In the genomic region with DNA sequence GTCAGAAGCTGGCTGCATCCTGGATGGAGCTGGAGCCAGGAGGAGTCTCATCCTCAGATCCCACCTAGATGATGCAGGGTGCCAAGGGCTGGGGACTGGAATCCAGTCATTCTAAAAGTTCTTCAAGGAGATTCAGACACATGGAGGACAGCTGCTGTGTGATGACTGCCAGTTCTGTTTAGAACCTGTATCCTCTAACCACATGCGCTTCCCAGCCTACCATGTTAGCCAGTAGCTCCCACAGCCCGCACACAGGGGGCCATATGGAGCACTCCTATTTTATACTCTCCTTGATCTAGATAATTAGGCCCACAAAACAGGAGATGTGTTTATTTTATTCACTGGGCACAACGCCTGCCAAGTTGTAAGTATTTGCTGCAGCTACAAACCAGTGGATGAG, we compare ENCODE assay signal across 27 mouse cellular contexts.
DNase-seq lines count a peak whose midpoint lies in the region; ATAC-seq and TF ChIP-seq lines count a peak whose summit lies in the region.
"Had no signal": no experiment of that assay in that cellular context is flagged by ENCODE, and none has a peak within 500 bp of the region (broad histone marks: within the 10 kb centered on the region; RNA-seq: fewer than 3 reads in every experiment).

No protein-coding gene starts in this region.

- ATAC-seq in frontal cortex, adult (ENCODE audit: low TSS enrichment): peak; percentile 60
- ATAC-seq: forebrain, embryonic 16.5 days; liver, postnatal 0 days; lung, postnatal 0 days; midbrain, embryonic 15.5 days had no signal

- TF ChIP-seq CTCF in thymus, adult 2 months (IDR thresholded peaks at IDR 0.05; ENCODE audit: borderline replicate concordance, control insufficient read depth, extremely low read depth, insufficient read depth, low read length, poor library complexity): no peak

- TF ChIP-seq POLR2A in thymus, adult 2 months (IDR thresholded peaks at IDR 0.05; ENCODE audit: control insufficient read depth, extremely low read depth, insufficient read depth, low read length, poor library complexity): no peak

- WGBS in thymus, adult 2 months: 99% methylated on average over 3 of the region's 3 CpGs

- H3K27me3 ChIP-seq in thymus, adult 2 months (ENCODE audit: control insufficient read depth, insufficient read depth, low read length): no peaks in the 10 kb centered on the region
- H3K27me3 ChIP-seq: heart, embryonic 15.5 days; hindbrain, embryonic 15.5 days; midbrain, embryonic 15.5 days; neural tube, embryonic 12.5 days had no signal

- H3K27ac ChIP-seq in thymus, adult 2 months (ENCODE audit: control insufficient read depth, insufficient read depth, low read length): no peak overlapping the region
- H3K27ac ChIP-seq: forebrain, embryonic 10.5 days; heart, adult 2 months; heart, embryonic 15.5 days; hindbrain, embryonic 15.5 days; limb, embryonic 10.5 days; macrophage; midbrain, embryonic 15.5 days; neural tube, embryonic 12.5 days had no signal

- H3K36me3 ChIP-seq in thymus, adult 2 months (ENCODE audit: control insufficient read depth, insufficient read depth, low read length): no peaks in the 10 kb centered on the region
- H3K36me3 ChIP-seq: forebrain, embryonic 10.5 days; heart, embryonic 15.5 days; hindbrain, embryonic 15.5 days; limb, embryonic 10.5 days; midbrain, embryonic 15.5 days; neural tube, embryonic 12.5 days had no signal

- no peak for DNase-seq in frontal cortex, postnatal 10 days (ENCODE audit: low spot score in 2 of 2)
- DNase-seq in layer of hippocampus, adult 9-11 months: peak; percentile 66
- no peak for DNase-seq in layer of hippocampus, adult 9-10 months (ENCODE audit: low spot score)
- peak; percentile 2 for DNase-seq in thymus, postnatal 4 days
- no peak for DNase-seq in thymus, adult 2 months
- no peak for DNase-seq in embryo, embryonic 9.5 days (ENCODE audit: extremely low spot score)
- DNase-seq: adrenal gland, postnatal 10 days; cerebellum, adult 8-10 months; cerebellum, postnatal 36 days; gastrocnemius, postnatal 25 days; heart, adult 2 months; heart, postnatal 4 days; kidney, adult 8-10 months; kidney, postnatal 10 days; liver; liver, postnatal 0 days; thymus, postnatal 25 days had no signal

- H3K4me3 ChIP-seq in thymus, adult 2 months (ENCODE audit: control insufficient read depth, insufficient read depth, low read length): no peak overlapping the region
- H3K4me3 ChIP-seq: forebrain, embryonic 10.5 days; heart, adult 2 months; heart, embryonic 15.5 days; hindbrain, embryonic 15.5 days; limb, embryonic 10.5 days; midbrain, embryonic 15.5 days; neural tube, embryonic 12.5 days had no signal

- peaks cover 8% of the 10 kb centered on the region for H3K4me1 ChIP-seq in thymus, adult 2 months (replicated peaks; ENCODE audit: control insufficient read depth, insufficient read depth, low read length)
- H3K4me1 ChIP-seq: heart, embryonic 15.5 days; hindbrain, embryonic 15.5 days; midbrain, embryonic 15.5 days; neural tube, embryonic 12.5 days had no signal

Comparison
In these comparisons a context has a peak if more than half of its experiments do, and no peak if none do; other contexts are left out.
1. DNase-seq: peak in layer of hippocampus, adult 9-11 months (single experiment) and thymus, postnatal 4 days (single experiment); none in frontal cortex, postnatal 10 days (0 of 2), layer of hippocampus, adult 9-10 months (single experiment), thymus, adult 2 months (single experiment) and embryo, embryonic 9.5 days (single experiment).